Mouse (Mus musculus) spleen, adult 2 months (tissue): Measurements from ENCODE around the gene Adcy1.

Experiments used
- CTCF ChIP-seq: fragments of 200-500 bp; IDR thresholded peaks from 2 replicates; pipeline ENCODE4 v1.5.1; 2011; ENCODE audit warnings: mild to moderate bottlenecking, inconsistent platforms; ENCODE audit not compliant: insufficient read depth, insufficient read length, insufficient replicate concordance; ENCODE audit errors: extremely low read depth
- POLR2A ChIP-seq: fragments of 200-500 bp; IDR thresholded peaks from 2 replicates; pipeline ENCODE4 v1.6.1; 2011; ENCODE audit warnings: low read depth, low read length, inconsistent platforms

DNA sequence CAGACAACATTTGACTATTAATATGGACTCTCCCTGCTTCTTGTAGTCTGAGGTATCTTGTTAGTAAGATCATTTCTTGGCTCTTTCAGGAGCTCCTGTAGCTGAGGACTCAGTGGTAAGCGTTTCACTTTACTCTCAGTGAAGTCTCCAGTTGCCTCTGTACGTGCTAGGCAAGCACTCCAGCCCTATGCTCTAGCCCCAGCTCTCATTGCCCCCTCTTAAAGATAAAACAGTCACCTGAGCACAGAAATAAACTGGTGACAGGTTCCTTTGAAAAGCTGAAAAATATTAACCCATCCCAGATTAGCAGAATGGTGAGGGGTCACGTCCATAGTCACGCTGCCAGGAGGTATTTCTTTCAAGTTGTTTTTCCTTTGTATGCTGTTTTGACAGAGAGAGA is 115.4 kb downstream of the Adcy1 start:
- no peak for TF ChIP-seq POLR2A
- no peak for TF ChIP-seq CTCF
